Mouse (Mus musculus): ENCODE measurements around the gene Canx. TPM values are rescaled to one million over a fixed set of nuclear protein-coding genes. Genes with fewer than 3 reads are reported as not detected.

Gene Canx
- polyA plus RNA-seq, 1 experiment from 2014 or later: 292 TPM

DNA sequence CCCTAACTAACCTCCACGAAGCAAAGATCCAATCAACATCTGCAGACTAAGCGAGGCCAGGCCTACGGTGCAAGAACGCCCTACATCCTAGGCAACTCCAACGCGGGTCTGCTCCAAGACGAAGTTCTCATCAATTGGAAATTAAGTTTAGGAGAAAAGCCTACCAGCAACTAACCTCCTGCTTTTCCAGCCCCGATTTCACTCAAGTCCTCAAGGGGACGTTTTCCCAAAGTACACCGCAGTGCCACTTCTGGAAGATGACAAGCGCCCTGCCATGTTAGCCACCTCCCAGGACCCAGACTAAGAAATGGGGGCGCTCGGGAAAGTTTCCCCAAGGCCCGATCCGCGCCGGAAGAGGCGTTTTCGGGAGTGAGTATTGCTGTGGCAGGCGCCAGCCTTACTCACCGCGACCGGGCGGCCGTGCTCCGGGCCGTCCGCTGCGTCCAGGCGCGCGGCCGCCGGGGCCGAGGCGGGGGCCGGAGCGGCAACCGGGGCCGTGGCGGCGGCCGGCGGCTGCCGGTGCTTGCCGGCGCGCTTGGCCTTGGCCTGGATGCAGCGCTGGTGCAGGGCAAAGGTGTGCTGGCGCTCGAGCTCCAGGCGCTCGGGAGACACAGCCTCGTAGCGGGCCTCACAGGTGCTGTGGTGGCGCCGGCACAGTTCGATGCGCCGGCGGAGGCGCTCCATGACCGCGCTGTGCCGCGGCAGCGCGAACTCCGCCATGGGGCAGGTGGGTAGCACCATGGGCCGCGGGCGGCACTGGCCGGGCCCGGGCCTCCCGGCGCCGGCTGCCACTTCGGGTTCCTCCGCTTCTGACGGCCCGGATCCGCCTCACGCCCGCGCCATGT is 33.9 kb downstream of the Canx start:
- H3K4me1 ChIP-seq (replicated peaks): peaks cover 16% of the 10 kb centered on the region; the same call in 1 of the 2 replicates
- H3K4me3 ChIP-seq (replicated peaks): peak overlapping the region; percentile 97
- H3K9me3 ChIP-seq: no peaks in the 10 kb centered on the region
- H3K27ac ChIP-seq: peak overlapping the region; percentile 98
- peak overlapping the region; percentile 99 for H3K9ac ChIP-seq (replicated peaks)
- under 1% methylated on average over 85 of the region's 85 CpGs for WGBS
- peak; percentile 56 for ATAC-seq (ENCODE audit: insufficient number of reproducible peaks, insufficient read depth, low FRiP score, low TSS enrichment, low read depth)
- peak overlapping the region; percentile 72 for H3K4me2 ChIP-seq
- H3K27me3 ChIP-seq: no peaks in the 10 kb centered on the region
- H3K36me3 ChIP-seq: peaks cover 55% of the 10 kb centered on the region

DNA sequence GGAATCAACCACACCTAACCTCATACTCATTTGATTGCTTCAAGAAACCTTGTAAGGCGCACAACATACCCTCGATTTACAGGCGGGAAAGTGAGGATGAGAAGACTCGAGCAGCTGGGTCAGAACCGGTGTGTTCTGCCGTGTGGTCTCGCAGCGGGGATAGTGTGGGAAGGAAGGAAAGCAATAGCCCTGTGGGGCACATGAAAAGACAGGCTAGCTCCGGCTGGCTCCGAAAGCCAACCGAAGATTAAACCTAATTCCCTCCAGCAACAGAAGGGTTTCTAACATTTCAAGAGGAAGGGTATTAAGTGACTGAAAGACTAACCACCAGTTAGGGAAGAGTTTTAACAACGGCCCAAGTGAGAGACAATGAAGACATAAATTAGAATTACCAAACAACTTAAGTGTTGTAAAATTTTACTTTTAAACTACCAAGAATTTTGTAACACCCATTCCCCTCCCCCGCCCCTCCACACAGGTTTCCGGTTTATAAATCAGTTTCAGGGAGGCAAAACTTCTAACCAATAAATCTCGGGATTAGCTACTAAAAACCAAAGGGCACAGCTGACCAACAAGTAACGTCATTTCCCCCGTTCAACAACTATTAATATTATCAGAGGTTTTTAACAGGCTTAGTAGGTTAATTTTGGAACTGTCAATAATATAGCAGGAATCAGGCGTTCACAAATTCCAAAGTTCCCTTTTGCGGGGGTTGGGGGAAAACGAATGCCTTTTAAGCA is 34.8 kb downstream of the Canx start:
- Histone ChIP-seq H3K9ac (replicated peaks) (peak overlapping the region; percentile 99), H3K36me3 (peaks cover 59% of the 10 kb centered on the region), H3K27me3 (no peaks in the 10 kb centered on the region), H3K4me1 (replicated peaks) (peaks cover 18% of the 10 kb centered on the region; the same call in 1 of the 2 replicates), H3K27ac (peak overlapping the region; percentile 98), H3K4me2 (peak overlapping the region; percentile 72), H3K9me3 (no peaks in the 10 kb centered on the region), H3K4me3 (replicated peaks) (peak overlapping the region; percentile 97)
- ATAC-seq (ENCODE audit: insufficient number of reproducible peaks, insufficient read depth, low FRiP score, low TSS enrichment, low read depth): no peak
- 6% methylated on average over 20 of the region's 20 CpGs for WGBS

DNA sequence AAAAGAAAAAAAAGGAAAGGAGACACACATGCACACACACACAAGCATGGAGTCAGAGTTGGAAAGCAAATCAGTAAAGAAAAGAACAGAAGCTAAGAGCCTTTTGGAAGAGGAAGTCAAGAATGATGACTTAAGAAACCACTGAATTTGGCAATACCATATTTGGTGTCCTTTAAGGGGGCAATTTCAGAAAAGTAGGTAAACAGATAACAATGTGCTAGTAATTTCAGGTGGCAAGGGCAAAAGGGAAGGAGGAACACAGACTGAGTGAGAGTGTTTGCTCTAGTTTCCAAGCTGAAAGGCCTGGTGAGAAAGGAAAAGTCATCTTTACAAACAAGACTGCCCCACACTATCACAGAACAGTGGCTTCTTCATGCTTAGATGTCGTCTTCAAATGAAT is 39.0 kb downstream of the Canx start:
- H3K27ac ChIP-seq: no peak overlapping the region
- no peak overlapping the region for H3K4me3 ChIP-seq (replicated peaks)
- no peaks in the 10 kb centered on the region for H3K9me3 ChIP-seq
- WGBS: 94% methylated on average over 1 of the region's 1 CpGs
- no peak for ATAC-seq (ENCODE audit: insufficient number of reproducible peaks, insufficient read depth, low FRiP score, low TSS enrichment, low read depth)
- H3K36me3 ChIP-seq: peaks cover 42% of the 10 kb centered on the region
- no peak overlapping the region for H3K4me2 ChIP-seq
- H3K9ac ChIP-seq (replicated peaks): no peak overlapping the region
- H3K4me1 ChIP-seq (replicated peaks): peaks cover 20% of the 10 kb centered on the region
- H3K27me3 ChIP-seq: no peaks in the 10 kb centered on the region

DNA sequence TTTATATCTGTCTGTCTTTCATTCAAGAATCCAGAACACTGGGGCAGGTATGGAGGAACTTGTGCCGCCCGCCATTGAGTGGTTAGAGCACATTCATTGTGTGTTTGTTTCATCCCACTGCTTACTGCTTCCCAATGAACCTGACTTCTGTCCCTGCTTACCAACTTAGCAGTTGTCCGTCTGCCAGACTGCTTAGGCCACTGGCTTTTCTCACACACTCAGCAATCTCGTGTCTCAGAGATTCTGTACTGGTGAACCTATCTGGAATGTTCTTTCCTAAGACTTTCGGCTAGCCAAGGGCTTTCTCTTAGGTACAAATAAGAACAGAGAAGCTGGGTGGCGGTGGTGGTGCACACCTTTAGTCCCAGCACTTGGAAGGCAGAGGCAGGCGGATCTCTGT is 39.8 kb downstream of the Canx start:
- WGBS: 92% methylated on average over 7 of the region's 7 CpGs
- Histone ChIP-seq H3K27ac (no peak overlapping the region), H3K36me3 (peaks cover 50% of the 10 kb centered on the region), H3K4me2 (no peak overlapping the region), H3K4me3 (replicated peaks) (no peak overlapping the region), H3K9ac (replicated peaks) (no peak overlapping the region), H3K9me3 (no peaks in the 10 kb centered on the region), H3K4me1 (replicated peaks) (peaks cover 20% of the 10 kb centered on the region), H3K27me3 (no peaks in the 10 kb centered on the region)
- ATAC-seq (ENCODE audit: insufficient number of reproducible peaks, insufficient read depth, low FRiP score, low TSS enrichment, low read depth): no peak

DNA sequence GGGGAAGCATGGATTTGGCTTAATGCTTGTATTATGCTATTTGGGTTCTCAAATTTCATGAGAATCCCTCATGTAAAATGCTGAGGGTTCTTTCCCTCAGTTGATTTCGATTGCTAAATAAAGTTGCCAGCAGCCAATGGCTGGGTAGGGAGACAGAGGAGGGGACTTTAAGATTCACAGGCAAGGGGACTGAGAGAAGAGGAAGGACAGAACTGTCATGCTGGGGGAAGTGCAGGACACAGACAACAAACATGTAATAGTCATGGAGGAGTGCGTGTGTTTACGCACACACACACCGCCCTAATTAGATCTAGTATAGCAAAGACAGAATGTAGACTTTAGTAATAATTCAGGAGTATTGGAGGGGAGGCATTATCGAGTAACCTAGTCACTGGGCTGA is 40.2 kb downstream of the Canx start:
- H3K9ac ChIP-seq (replicated peaks): no peak overlapping the region
- peaks cover 54% of the 10 kb centered on the region for H3K36me3 ChIP-seq
- H3K4me3 ChIP-seq (replicated peaks): no peak overlapping the region
- no peak overlapping the region for H3K4me2 ChIP-seq
- 93% methylated on average over 5 of the region's 5 CpGs for WGBS
- H3K4me1 ChIP-seq (replicated peaks): peaks cover 17% of the 10 kb centered on the region
- no peaks in the 10 kb centered on the region for H3K27me3 ChIP-seq
- no peak overlapping the region for H3K27ac ChIP-seq
- ATAC-seq (ENCODE audit: insufficient number of reproducible peaks, insufficient read depth, low FRiP score, low TSS enrichment, low read depth): no peak
- H3K9me3 ChIP-seq: no peaks in the 10 kb centered on the region

DNA sequence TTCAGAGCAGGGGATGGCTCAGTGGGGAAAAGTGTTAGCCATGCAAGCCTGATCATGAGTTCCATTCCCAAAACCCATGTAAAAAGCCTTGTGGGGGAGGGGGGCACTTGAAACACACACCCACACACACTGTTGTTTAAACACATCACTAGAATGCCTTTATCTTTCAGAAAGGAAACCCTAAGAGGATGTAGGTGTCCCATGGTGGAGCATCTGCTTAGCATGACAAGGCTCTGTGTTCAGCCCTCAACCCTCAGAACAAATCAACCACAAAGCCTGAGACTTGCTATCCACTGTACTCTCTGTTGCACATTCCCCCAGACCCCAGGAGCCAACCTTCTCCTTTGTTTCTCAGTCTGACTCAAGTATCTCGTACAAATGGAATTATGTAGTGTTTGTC is 45.4 kb downstream of the Canx start:
- Histone ChIP-seq H3K9me3 (no peaks in the 10 kb centered on the region), H3K27me3 (no peaks in the 10 kb centered on the region), H3K4me3 (replicated peaks) (no peak overlapping the region), H3K4me1 (replicated peaks) (no peaks in the 10 kb centered on the region; the same call in 1 of the 2 replicates), H3K9ac (replicated peaks) (no peak overlapping the region), H3K4me2 (no peak overlapping the region), H3K36me3 (peaks cover 38% of the 10 kb centered on the region), H3K27ac (no peak overlapping the region)
- ATAC-seq (ENCODE audit: insufficient number of reproducible peaks, insufficient read depth, low FRiP score, low TSS enrichment, low read depth): no peak
- WGBS: 81% methylated on average over 1 of the region's 1 CpGs

DNA sequence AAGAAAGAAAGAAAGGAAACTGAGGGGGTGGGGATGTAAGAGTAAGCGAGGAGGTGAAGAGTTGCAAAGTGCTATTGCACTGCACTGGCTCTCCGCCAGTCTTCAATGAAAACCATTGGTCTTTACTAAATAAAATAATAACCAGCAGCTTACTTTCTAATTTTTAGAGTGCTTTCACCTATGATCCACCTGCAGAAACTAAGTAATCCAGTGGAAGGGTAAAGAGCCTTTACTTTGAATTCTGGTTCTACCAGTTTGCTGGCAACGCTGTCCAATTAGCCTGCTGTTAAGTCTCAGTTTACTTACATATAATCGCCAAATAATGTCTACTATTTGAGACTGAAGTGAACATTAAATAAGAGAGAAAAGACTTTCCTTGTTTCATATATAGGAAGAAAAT is 46.5 kb downstream of the Canx start:
- Histone ChIP-seq H3K36me3 (peaks cover 45% of the 10 kb centered on the region), H3K9ac (replicated peaks) (no peak overlapping the region), H3K4me2 (no peak overlapping the region), H3K4me3 (replicated peaks) (no peak overlapping the region), H3K27me3 (no peaks in the 10 kb centered on the region), H3K27ac (no peak overlapping the region), H3K9me3 (no peaks in the 10 kb centered on the region), H3K4me1 (replicated peaks) (no peaks in the 10 kb centered on the region; the same call in 1 of the 2 replicates)
- WGBS: 86% methylated on average over 4 of the region's 4 CpGs
- ATAC-seq (ENCODE audit: insufficient number of reproducible peaks, insufficient read depth, low FRiP score, low TSS enrichment, low read depth): no peak

DNA sequence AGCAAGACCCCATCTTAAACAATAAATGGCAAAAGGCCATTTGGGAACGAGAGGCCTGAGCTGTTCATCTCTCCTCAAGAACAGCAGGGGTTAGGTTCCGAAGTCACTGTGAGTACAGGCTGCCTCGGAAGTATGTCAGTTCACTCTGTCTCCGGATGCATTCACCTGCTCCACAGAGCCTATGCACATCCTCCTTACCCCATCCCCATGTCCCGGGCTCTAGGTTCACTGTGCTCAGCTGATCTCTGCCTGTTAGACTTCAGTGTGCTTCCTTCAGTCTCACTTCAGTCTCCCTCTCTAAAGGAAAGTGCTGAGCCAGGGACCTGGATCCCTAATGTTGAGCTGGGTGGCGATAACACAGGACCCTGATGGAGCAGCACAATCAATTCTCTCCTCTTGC is 47.8 kb downstream of the Canx start:
- WGBS: 96% methylated on average over 6 of the region's 6 CpGs

DNA sequence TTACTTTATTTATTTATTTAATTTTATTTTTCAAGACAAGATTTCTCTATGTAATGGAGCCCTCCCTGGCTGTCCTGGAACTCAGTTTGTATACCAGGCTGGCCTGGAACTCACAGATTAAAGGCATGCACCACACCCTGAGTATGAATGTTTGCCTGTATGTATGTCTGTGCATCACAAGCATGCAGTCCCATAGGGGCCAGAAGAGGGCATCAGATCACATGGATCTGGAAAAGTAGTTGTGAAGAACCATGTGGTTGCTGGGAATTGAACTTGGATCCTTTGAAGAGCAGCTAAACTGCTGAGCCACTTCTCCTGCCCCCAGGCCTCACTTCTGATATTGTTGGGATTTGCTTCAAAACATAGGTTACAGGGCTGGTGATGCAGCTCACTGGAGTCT is 48.4 kb downstream of the Canx start:
- no peak overlapping the region for H3K4me3 ChIP-seq (replicated peaks)
- peaks cover 46% of the 10 kb centered on the region for H3K36me3 ChIP-seq
- H3K4me1 ChIP-seq (replicated peaks): no peaks in the 10 kb centered on the region; the same call in 1 of the 2 replicates
- no peak overlapping the region for H3K4me2 ChIP-seq
- H3K9ac ChIP-seq (replicated peaks): no peak overlapping the region
- no peaks in the 10 kb centered on the region for H3K9me3 ChIP-seq
- no peak for ATAC-seq (ENCODE audit: insufficient number of reproducible peaks, insufficient read depth, low FRiP score, low TSS enrichment, low read depth)
- H3K27ac ChIP-seq: no peak overlapping the region
- no peaks in the 10 kb centered on the region for H3K27me3 ChIP-seq

More for the DNA sequence above, 47.8 kb downstream of the Canx start:
- ATAC-seq (ENCODE audit: insufficient number of reproducible peaks, insufficient read depth, low FRiP score, low TSS enrichment, low read depth): no peak
- Histone ChIP-seq H3K4me3 (replicated peaks) (no peak overlapping the region), H3K27me3 (no peaks in the 10 kb centered on the region), H3K4me2 (no peak overlapping the region), H3K27ac (no peak overlapping the region), H3K4me1 (replicated peaks) (no peaks in the 10 kb centered on the region; the same call in 1 of the 2 replicates), H3K36me3 (peaks cover 46% of the 10 kb centered on the region), H3K9me3 (no peaks in the 10 kb centered on the region), H3K9ac (replicated peaks) (no peak overlapping the region)

DNA sequence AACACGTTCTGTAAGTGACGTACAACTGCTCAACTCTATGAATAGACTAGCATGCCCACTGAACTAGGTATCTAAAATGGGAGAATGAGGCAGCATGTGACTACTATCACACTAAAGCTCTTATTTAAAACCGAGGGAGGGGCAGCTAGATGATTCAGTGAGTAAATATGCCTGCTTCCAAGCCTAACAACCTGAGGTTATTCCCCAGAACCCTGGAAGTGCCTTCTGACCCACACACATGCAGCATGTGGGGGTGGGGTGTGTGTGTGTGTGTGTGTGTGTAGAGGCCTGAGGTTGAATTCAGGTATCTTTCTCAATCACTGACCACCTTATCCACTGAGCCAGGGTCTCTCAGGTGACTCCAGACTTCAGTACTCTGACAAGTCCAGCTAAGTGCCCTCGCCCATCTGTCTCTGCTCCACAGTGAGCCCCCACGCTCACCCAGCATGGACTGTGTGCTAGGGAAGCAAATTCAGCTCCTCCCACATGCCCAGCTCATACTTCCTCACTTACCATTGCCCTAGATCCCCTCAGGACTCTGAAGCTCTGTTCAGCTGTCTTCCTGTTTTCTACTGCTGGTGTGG is 49.8 kb downstream of the Canx start:
- H3K9me3 ChIP-seq: no peaks in the 10 kb centered on the region
- no peaks in the 10 kb centered on the region for H3K27me3 ChIP-seq
- no peak for ATAC-seq (ENCODE audit: insufficient number of reproducible peaks, insufficient read depth, low FRiP score, low TSS enrichment, low read depth)
- H3K27ac ChIP-seq: no peak overlapping the region
- no peak overlapping the region for H3K4me3 ChIP-seq (replicated peaks)
- 85% methylated on average over 5 of the region's 5 CpGs for WGBS
- H3K4me1 ChIP-seq (replicated peaks): no peaks in the 10 kb centered on the region; the same call in 1 of the 2 replicates
- H3K9ac ChIP-seq (replicated peaks): no peak overlapping the region
- no peak overlapping the region for H3K4me2 ChIP-seq
- peaks cover 37% of the 10 kb centered on the region for H3K36me3 ChIP-seq

DNA sequence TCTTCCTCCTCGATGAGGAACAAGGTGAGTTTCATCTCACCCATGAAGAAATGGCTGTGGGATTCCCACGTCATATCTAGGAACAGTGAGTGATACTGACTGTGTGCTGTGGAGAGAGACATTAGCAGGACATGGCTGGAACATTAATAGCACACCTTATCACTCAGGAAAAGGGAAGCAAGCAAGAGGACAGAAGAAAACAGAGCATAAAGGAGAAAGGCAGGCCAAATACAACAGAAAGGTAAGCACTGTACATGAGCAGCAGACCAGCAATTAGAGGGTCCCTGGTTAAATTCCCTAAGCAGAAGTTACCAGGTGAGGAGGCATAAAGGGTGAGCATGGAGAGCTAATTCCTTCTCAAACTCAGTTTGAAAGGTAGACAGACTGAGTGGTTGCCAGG is 50.4 kb downstream of the Canx start:
- Histone ChIP-seq H3K4me1 (replicated peaks) (no peaks in the 10 kb centered on the region; the same call in 1 of the 2 replicates), H3K9me3 (no peaks in the 10 kb centered on the region), H3K27me3 (no peaks in the 10 kb centered on the region), H3K27ac (no peak overlapping the region), H3K4me3 (replicated peaks) (no peak overlapping the region), H3K36me3 (peaks cover 33% of the 10 kb centered on the region; the same call in 1 of the 2 replicates), H3K9ac (replicated peaks) (no peak overlapping the region), H3K4me2 (no peak overlapping the region)
- 85% methylated on average over 2 of the region's 2 CpGs for WGBS
- no peak for ATAC-seq (ENCODE audit: insufficient number of reproducible peaks, insufficient read depth, low FRiP score, low TSS enrichment, low read depth)

All from limb, embryonic 12.5 days (tissue).